Mouse (Mus musculus) hindbrain, postnatal 0 days (tissue): ENCODE results near the gene Plk4. TPM values are rescaled to one million over a fixed set of nuclear protein-coding genes. Genes with fewer than 3 reads are reported as not detected.
"Not testable (repeated sequence)": the region's sequence is repeated elsewhere in the genome, so short reads cannot be mapped to it uniquely, and the experiment has no call there.

ENCODE experiments used
- ATAC-seq: fragments of 200-750 bp; cut with Nextera tagmentation; 2 replicates; pipeline ENCODE4 v1.8.0; 2017; ENCODE audit warnings: mild to moderate bottlenecking, moderate TSS enrichment, moderate library complexity
- DNase-seq: peaks from one replicate; pipeline ENCODE4 v3.0.0-alpha.2; 2015; ENCODE audit warnings: low spot score
- H3K27ac ChIP-seq: fragments of 300-500 bp; sonication (generic); 2 replicates; pipeline ENCODE4 v1.5.1; 2014; ENCODE audit warnings: mild to moderate bottlenecking
- H3K27me3 ChIP-seq: fragments of 300-500 bp; sonication (generic); 2 replicates; pipeline ENCODE4 v1.6.1; 2014; ENCODE audit warnings: low read length, mixed read lengths; ENCODE audit not compliant: insufficient read depth
- H3K36me3 ChIP-seq: fragments of 300-500 bp; sonication (generic); 2 replicates; pipeline ENCODE4 v1.6.1; 2014; ENCODE audit warnings: low read length, mixed read lengths; ENCODE audit not compliant: insufficient read depth
- H3K4me1 ChIP-seq: fragments of 300-500 bp; sonication (generic); 2 replicates; pipeline ENCODE4 v1.6.1; 2014; ENCODE audit warnings: antibody characterized with exemption, low read length, mixed read lengths; ENCODE audit not compliant: insufficient read depth
- H3K4me2 ChIP-seq: fragments of 300-500 bp; sonication (generic); 2 replicates; pipeline ENCODE4 v1.6.1; 2014; ENCODE audit warnings: low read depth, mild to moderate bottlenecking, low read length, moderate library complexity, mixed read lengths
- H3K4me3 ChIP-seq: fragments of 300-500 bp; sonication (generic); 2 replicates; pipeline ENCODE4 v1.5.1; 2014; ENCODE audit warnings: low read length
- H3K9ac ChIP-seq: fragments of 300-500 bp; sonication (generic); replicated peaks from 2 replicates; pipeline ENCODE4 v1.6.1; 2014; ENCODE audit warnings: mild to moderate bottlenecking, low read length, moderate library complexity, mixed read lengths
- H3K9me3 ChIP-seq: fragments of 300-500 bp; sonication (generic); 2 replicates; pipeline ENCODE4 v1.6.1; 2016; ENCODE audit warnings: low read length, mixed read lengths
- CTCF ChIP-seq: IDR thresholded peaks from 2 replicates; pipeline ENCODE4 v1.5.1; 2016; ENCODE audit warnings: antibody characterized with exemption, control low read depth, low read depth
- WGBS: fragments of 180-500 bp; shearing (Covaris S2); extraction: QIAGEN DNeasy Blood & Tissue Kit; methylation state at CpG from one replicate; pipeline ENCODE4 v1.1.7; 2014; 5-methylcytosine and 5-hydroxymethylcytosine counted together
- polyA plus RNA-seq: library from polyadenylated mRNA; unstranded; fragments of >200 nt; fragmentation: Nextera tagmentation; extraction: Ambion mirVana; gene quantifications from 2 replicates; pipeline ENCODE4 v1.2.1, GENCODE M21; 2015
- total RNA-seq: library from RNA; depleted of rRNA; stranded (reverse); fragments of >200 nt; gene quantifications from 2 replicates; pipeline ENCODE4 v1.2.3, GENCODE M21; 2014

Plk4 gene
- total and polyA plus RNA-seq, 2 experiments from 2014 or later: 13.8 to 14.0 TPM

DNA sequence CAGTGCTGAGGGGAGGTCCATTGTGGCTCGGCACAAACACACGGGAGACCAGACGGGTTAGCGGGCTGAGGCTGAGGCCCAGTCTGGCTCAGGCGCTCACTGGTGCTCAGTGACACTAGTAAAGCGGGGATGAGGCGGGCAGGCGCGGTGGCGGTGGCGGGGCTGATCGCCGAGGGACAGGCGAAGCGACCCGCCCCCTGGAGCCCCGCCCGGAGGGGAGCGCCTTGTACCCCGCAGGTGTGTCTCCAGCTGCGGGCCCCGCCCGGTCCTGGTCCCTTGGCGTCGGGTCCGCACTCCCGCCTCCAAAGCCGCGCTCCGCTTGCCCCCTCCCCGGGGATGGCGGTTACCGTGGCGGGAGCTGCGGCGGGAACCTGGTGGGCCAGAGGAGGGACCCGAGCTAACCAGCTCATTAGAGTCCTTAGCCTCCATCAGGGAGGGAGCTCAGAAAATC is 579 bp downstream of the Plk4 start:
- 0% methylated on average over 31 of the region's 37 CpGs for WGBS
- TF ChIP-seq CTCF: no peak

GRCm38 (mm10) chr3:40806871-40807270 is 7.1 kb downstream of the Plk4 start:
- no peak for DNase-seq
- no peak overlapping the region for H3K27ac ChIP-seq
- no peak for TF ChIP-seq CTCF
- no peaks in the 10 kb centered on the region for H3K27me3 ChIP-seq
- H3K4me2 ChIP-seq: no peak overlapping the region
- H3K36me3 ChIP-seq: peaks cover 21% of the 10 kb centered on the region; the same call in 1 of the 2 replicates
- H3K9me3 ChIP-seq: no peaks in the 10 kb centered on the region
- H3K4me3 ChIP-seq: no peak overlapping the region
- no peak for ATAC-seq
- 85% methylated on average over 2 of the region's 2 CpGs for WGBS
- H3K9ac ChIP-seq: no peak overlapping the region
- H3K4me1 ChIP-seq: no peaks in the 10 kb centered on the region

More for the DNA sequence above, 579 bp downstream of the Plk4 start:
- DNase-seq (no peak), ATAC-seq (no peak; the same call in 1 of the 2 replicates)
- Histone ChIP-seq H3K27me3 (no peaks in the 10 kb centered on the region), H3K9me3 (no peaks in the 10 kb centered on the region), H3K27ac (peak overlapping the region; percentile 62; the same call in 1 of the 2 replicates), H3K4me3 (peak overlapping the region; percentile 97), H3K9ac (peak overlapping the region; percentile 73), H3K36me3 (peaks cover 4% of the 10 kb centered on the region; the same call in 1 of the 2 replicates), H3K4me2 (peak overlapping the region; percentile 88), H3K4me1 (no peaks in the 10 kb centered on the region; the same call in 1 of the 2 replicates)

- no peaks in the 10 kb centered on the region for H3K4me1 ChIP-seq
- no peak overlapping the region for H3K27ac ChIP-seq
- H3K9ac ChIP-seq: no peak overlapping the region
- ATAC-seq (no peak), DNase-seq (no peak)
- H3K9me3 ChIP-seq: no peaks in the 10 kb centered on the region
- peaks cover 30% of the 10 kb centered on the region; the same call in 1 of the 2 replicates for H3K36me3 ChIP-seq
- TF ChIP-seq CTCF: no peak
- 91% methylated on average over 10 of the region's 10 CpGs for WGBS
- H3K4me3 ChIP-seq: no peak overlapping the region
- H3K4me2 ChIP-seq: no peak overlapping the region
- H3K27me3 ChIP-seq: no peaks in the 10 kb centered on the region
These were observed 8.9 kb downstream of the Plk4 start for GRCm38 (mm10) chr3:40808686-40809085.

- Histone ChIP-seq H3K27ac (no peak overlapping the region), H3K36me3 (peaks cover 30% of the 10 kb centered on the region; the same call in 1 of the 2 replicates), H3K4me2 (no peak overlapping the region), H3K27me3 (no peaks in the 10 kb centered on the region), H3K9ac (no peak overlapping the region), H3K9me3 (no peaks in the 10 kb centered on the region), H3K4me1 (no peaks in the 10 kb centered on the region), H3K4me3 (no peak overlapping the region)
- ATAC-seq (no peak), DNase-seq (no peak)
- no peak for TF ChIP-seq CTCF
- WGBS: 50% methylated on average over 2 of the region's 2 CpGs
These were observed 10.1 kb downstream of the Plk4 start for GRCm38 (mm10) chr3:40809894-40810293.

DNA sequence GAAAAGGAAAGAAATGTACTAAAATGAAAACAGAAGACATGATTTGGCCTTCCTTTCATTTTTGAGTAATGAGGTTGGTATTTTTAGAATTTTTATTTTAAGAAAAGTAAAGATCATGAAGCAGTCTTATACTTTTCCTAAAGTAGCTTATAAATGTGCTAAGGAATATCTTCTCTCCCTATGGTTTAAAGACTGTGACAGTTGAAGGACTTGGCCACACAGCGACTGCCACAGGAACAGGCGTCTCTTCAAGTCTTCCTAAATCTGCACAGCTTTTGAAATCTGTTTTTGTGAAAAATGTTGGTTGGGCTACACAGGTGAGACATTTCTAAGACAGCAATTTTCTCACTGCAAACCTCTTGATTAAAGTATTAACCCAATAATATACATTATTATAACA is 13.5 kb downstream of the Plk4 start:
- Histone ChIP-seq H3K9ac (no peak overlapping the region), H3K4me3 (no peak overlapping the region), H3K9me3 (no peaks in the 10 kb centered on the region), H3K27ac (no peak overlapping the region), H3K27me3 (no peaks in the 10 kb centered on the region), H3K36me3 (peaks cover 26% of the 10 kb centered on the region), H3K4me1 (no peaks in the 10 kb centered on the region), H3K4me2 (no peak overlapping the region)
- TF ChIP-seq CTCF: no peak
- DNase-seq (no peak), ATAC-seq (no peak)
- WGBS: 97% methylated on average over 2 of the region's 2 CpGs

DNA sequence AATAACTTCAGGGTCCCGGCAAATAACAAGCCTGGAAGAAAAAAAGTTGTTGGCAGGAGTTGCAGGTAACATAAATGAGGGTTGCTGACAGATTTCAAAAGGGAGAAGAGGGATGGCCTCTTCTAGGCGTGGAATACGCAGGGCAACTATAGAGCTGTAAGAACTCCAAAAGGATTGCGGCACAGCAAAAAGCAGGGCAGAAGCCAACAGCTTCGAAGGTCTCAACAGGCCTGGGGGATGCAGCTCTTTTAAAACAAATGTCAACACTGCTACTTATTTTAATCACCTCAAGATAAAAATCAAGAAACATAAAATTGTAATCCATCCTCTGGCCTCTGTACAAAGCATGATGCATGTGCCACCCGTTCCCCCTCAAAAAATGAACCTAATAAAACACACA is 45.7 kb downstream of the Plk4 start:
- not testable (repeated sequence) for DNase-seq, H3K9ac ChIP-seq, H3K36me3 ChIP-seq, ATAC-seq, H3K9me3 ChIP-seq, H3K4me1 ChIP-seq, H3K27me3 ChIP-seq
- peak overlapping the region; percentile 51 for H3K4me3 ChIP-seq
- peak overlapping the region; percentile 82; the same call in 1 of the 2 replicates for H3K27ac ChIP-seq
- peak overlapping the region; percentile 58 for H3K4me2 ChIP-seq
- 64% methylated on average over 5 of the region's 6 CpGs for WGBS

- peak; percentile 98 for DNase-seq
- Histone ChIP-seq H3K4me2 (peak within 1 kb of the TSS; percentile 58), H3K27ac (peak within 1 kb of the TSS; percentile 82), H3K4me3 (peak within 1 kb of the TSS; percentile 51), H3K9ac (peak within 1 kb of the TSS; percentile 52)
- TF ChIP-seq CTCF: peak; percentile 79
- not testable (repeated sequence) for H3K27me3 ChIP-seq, H3K4me1 ChIP-seq, H3K36me3 ChIP-seq, H3K9me3 ChIP-seq
- under 1% methylated on average over 38 of the region's 39 CpGs for WGBS
- peak; percentile 99 for ATAC-seq
These were observed 46.7 kb downstream of the Plk4 start, which contains the start of gene Mfsd8 for GRCm38 (mm10) chr3:40846473-40846956. TSS of gene Mfsd8 (minus strand) at chr3:40846886.

DNA sequence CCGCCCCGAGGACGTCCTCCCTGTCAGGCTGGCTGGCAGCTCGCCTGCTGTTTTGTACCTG is 47.0 kb downstream of the Plk4 start, which contains the start of gene Abhd18:
Gene Abhd18 (plus strand): TSS at position 14 of the 61 bp plus-strand sequence.
- H3K27ac ChIP-seq: peak within 1 kb of the TSS; percentile 82
- not testable (repeated sequence) for H3K27me3 ChIP-seq, H3K36me3 ChIP-seq, DNase-seq, ATAC-seq, H3K4me1 ChIP-seq, H3K9me3 ChIP-seq
- H3K4me3 ChIP-seq: peak within 1 kb of the TSS; percentile 51
- WGBS: no CpG with 5 or more reads among the region's 4 CpGs
- peak within 1 kb of the TSS; percentile 52 for H3K9ac ChIP-seq
- H3K4me2 ChIP-seq: peak within 1 kb of the TSS; percentile 58
